Mouse (Mus musculus) midbrain, postnatal 0 days (tissue): ENCODE data around the gene Gabpb1. TPM values are rescaled to one million over a fixed set of nuclear protein-coding genes. Genes with fewer than 3 reads are reported as not detected.
A peak's percentile ranks its signal among the peaks of the same experiment; 100 is the strongest.

Experiments used
- ATAC-seq: fragments of 200-750 bp; cut with Nextera tagmentation; 2 replicates; pipeline ENCODE4 v1.8.0; 2017; ENCODE audit warnings: moderate number of reproducible peaks, mild to moderate bottlenecking, moderate TSS enrichment, moderate library complexity; ENCODE audit not compliant: low FRiP score
- DNase-seq: peaks from one replicate; pipeline ENCODE4 v3.0.0-alpha.2; 2015; ENCODE audit warnings: low spot score
- H3K27ac ChIP-seq: fragments of 300-500 bp; sonication (generic); 2 replicates; pipeline ENCODE4 v1.5.1; 2014; ENCODE audit warnings: low read depth, mild to moderate bottlenecking, low read length, mixed read lengths
- H3K27me3 ChIP-seq: fragments of 300-500 bp; sonication (generic); 2 replicates; pipeline ENCODE4 v1.6.1; 2014; ENCODE audit warnings: low read length, control low read depth, mixed read lengths; ENCODE audit not compliant: insufficient read depth
- H3K36me3 ChIP-seq: fragments of 300-500 bp; sonication (generic); 2 replicates; pipeline ENCODE4 v1.6.1; 2014; ENCODE audit warnings: low read length, control low read depth, mixed read lengths; ENCODE audit not compliant: insufficient read depth
- H3K4me1 ChIP-seq: fragments of 300-500 bp; sonication (generic); 2 replicates; pipeline ENCODE4 v1.6.1; 2014; ENCODE audit warnings: mild to moderate bottlenecking, control low read depth, antibody characterized with exemption, low read length, mixed read lengths; ENCODE audit not compliant: insufficient read depth
- H3K4me2 ChIP-seq: fragments of 300-500 bp; sonication (generic); 2 replicates; pipeline ENCODE4 v1.6.1; 2014; ENCODE audit warnings: low read depth, mild to moderate bottlenecking, low read length, mixed read lengths; ENCODE audit not compliant: poor library complexity, severe bottlenecking
- H3K4me3 ChIP-seq: fragments of 300-500 bp; sonication (generic); 2 replicates; pipeline ENCODE4 v1.5.1; 2014; ENCODE audit warnings: low read depth, mild to moderate bottlenecking, low read length, moderate library complexity
- H3K9ac ChIP-seq: fragments of 300-500 bp; sonication (generic); replicated peaks from 2 replicates; pipeline ENCODE4 v1.6.1; 2014; ENCODE audit warnings: mild to moderate bottlenecking, low read length, moderate library complexity, mixed read lengths; ENCODE audit not compliant: poor library complexity, severe bottlenecking
- H3K9me3 ChIP-seq: fragments of 300-500 bp; sonication (generic); 2 replicates; pipeline ENCODE4 v1.6.1; 2016; ENCODE audit warnings: low read length, control low read depth
- CTCF ChIP-seq: IDR thresholded peaks from 2 replicates; pipeline ENCODE4 v1.5.1; 2016; ENCODE audit warnings: antibody characterized with exemption, mild to moderate bottlenecking
- WGBS: fragments of 180-500 bp; shearing (Covaris S2); extraction: QIAGEN DNeasy Blood & Tissue Kit; methylation state at CpG from one replicate; pipeline ENCODE4 v1.1.7; 2014; 5-methylcytosine and 5-hydroxymethylcytosine counted together
- polyA plus RNA-seq: library from polyadenylated mRNA; unstranded; fragments of >200 nt; fragmentation: Nextera tagmentation; extraction: Ambion mirVana; gene quantifications from 2 replicates; pipeline ENCODE4 v1.2.1, GENCODE M21; 2015
- total RNA-seq: library from RNA; depleted of rRNA; stranded (reverse); fragments of >200 nt; gene quantifications from 2 replicates; pipeline ENCODE4 v1.2.3, GENCODE M21; 2014

The Gabpb1 gene
- total and polyA plus RNA-seq, 2 experiments from 2014 or later, result 11.5 to 26.5 TPM

- H3K36me3 ChIP-seq, result no peaks in the 10 kb centered on the region
- no peaks in the 10 kb centered on the region for H3K9me3 ChIP-seq
- under 1% methylated on average over 71 of the region's 77 CpGs for WGBS
- peak overlapping the region; percentile 94 for H3K4me3 ChIP-seq
- peak; percentile 60 for ATAC-seq
- peak; percentile 36 for DNase-seq
- H3K4me2 ChIP-seq, result peak overlapping the region; percentile 72
- no peaks in the 10 kb centered on the region for H3K27me3 ChIP-seq
- H3K9ac ChIP-seq, result peak overlapping the region; percentile 98
- TF ChIP-seq CTCF, result no peak
- peaks cover 10% of the 10 kb centered on the region; the same call in 1 of the 2 replicates for H3K4me1 ChIP-seq
- H3K27ac ChIP-seq, result peak overlapping the region; percentile 100
Observed at GRCm38 (mm10) chr2:126674441-126675168, 1.5 kb downstream of the Gabpb1 start.

- no peaks in the 10 kb centered on the region for H3K36me3 ChIP-seq
- peak overlapping the region; percentile 94 for H3K4me3 ChIP-seq
- H3K9ac ChIP-seq, result peak overlapping the region; percentile 98
- peak overlapping the region; percentile 72 for H3K4me2 ChIP-seq
- H3K9me3 ChIP-seq, result no peaks in the 10 kb centered on the region
- DNase-seq (no peak), ATAC-seq (no peak)
- H3K27ac ChIP-seq, result peak overlapping the region; percentile 100
- no peaks in the 10 kb centered on the region for H3K27me3 ChIP-seq
- WGBS, result 62% methylated on average over 13 of the region's 13 CpGs
- TF ChIP-seq CTCF, result no peak
- H3K4me1 ChIP-seq, result peaks cover 10% of the 10 kb centered on the region; the same call in 1 of the 2 replicates
Observed at GRCm38 (mm10) chr2:126673317-126674242, 2.6 kb downstream of the Gabpb1 start.

GRCm38 (mm10) chr2:126668621-126669252 is 7.4 kb downstream of the Gabpb1 start:
- no peaks in the 10 kb centered on the region for H3K27me3 ChIP-seq
- ATAC-seq (no peak), DNase-seq (no peak)
- no peak for TF ChIP-seq CTCF
- no peaks in the 10 kb centered on the region for H3K36me3 ChIP-seq
- H3K27ac ChIP-seq, result no peak overlapping the region
- no peak overlapping the region for H3K9ac ChIP-seq
- no peaks in the 10 kb centered on the region for H3K9me3 ChIP-seq
- H3K4me1 ChIP-seq, result peaks cover 7% of the 10 kb centered on the region; the same call in 1 of the 2 replicates
- no peak overlapping the region for H3K4me2 ChIP-seq
- no peak overlapping the region for H3K4me3 ChIP-seq
- WGBS, result 93% methylated on average over 5 of the region's 5 CpGs

GRCm38 (mm10) chr2:126665984-126666383 is 10.2 kb downstream of the Gabpb1 start:
- no peak overlapping the region for H3K4me2 ChIP-seq
- H3K27ac ChIP-seq, result no peak overlapping the region
- no peaks in the 10 kb centered on the region for H3K4me1 ChIP-seq
- ATAC-seq (no peak), DNase-seq (no peak)
- H3K4me3 ChIP-seq, result no peak overlapping the region
- no peaks in the 10 kb centered on the region for H3K36me3 ChIP-seq
- no peaks in the 10 kb centered on the region for H3K27me3 ChIP-seq
- 90% methylated on average over 3 of the region's 3 CpGs for WGBS
- H3K9ac ChIP-seq, result no peak overlapping the region
- no peaks in the 10 kb centered on the region for H3K9me3 ChIP-seq
- TF ChIP-seq CTCF, result no peak

- peak; percentile 63 for DNase-seq
Observed at GRCm38 (mm10) chr2:126663481-126663880, 12.7 kb downstream of the Gabpb1 start.

More at GRCm38 (mm10) chr2:126663481-126663880, 12.7 kb downstream of the Gabpb1 start:
- no peak overlapping the region for H3K4me2 ChIP-seq
- TF ChIP-seq CTCF, result peak; percentile 82
- H3K36me3 ChIP-seq, result no peaks in the 10 kb centered on the region
- H3K27me3 ChIP-seq, result no peaks in the 10 kb centered on the region
- H3K9ac ChIP-seq, result no peak overlapping the region
- no peaks in the 10 kb centered on the region for H3K4me1 ChIP-seq
- no peak overlapping the region for H3K4me3 ChIP-seq
- no peaks in the 10 kb centered on the region for H3K9me3 ChIP-seq
- WGBS, result 54% methylated on average over 4 of the region's 4 CpGs
- no peak for ATAC-seq
- H3K27ac ChIP-seq, result no peak overlapping the region
